ENCODE assay signal across 25 mouse cellular contexts in genomic region chr14:30435316-30435715, GRCm38 (mm10). TPM values are rescaled to one million over a fixed set of nuclear protein-coding genes. Genes with fewer than 3 reads are reported as not detected.
A peak's percentile ranks its signal among the peaks of the same experiment; 100 is the strongest.
DNase-seq lines count a peak whose midpoint lies in the region; ATAC-seq and TF ChIP-seq lines count a peak whose summit lies in the region.
"Had no signal": no experiment of that assay in that cellular context is flagged by ENCODE, and none has a peak within 500 bp of the region (broad histone marks: within the 10 kb centered on the region; RNA-seq: fewer than 3 reads in every experiment).

No protein-coding gene starts in this region.

- H3K4me2 ChIP-seq in lung, embryonic 16.5 days (ENCODE audit: low read depth, low read length): no peak overlapping the region
- no peak overlapping the region for H3K4me2 ChIP-seq in forebrain, embryonic 12.5 days
- H3K4me2 ChIP-seq: heart, embryonic 15.5 days; hindbrain, embryonic 14.5 days; limb, embryonic 12.5 days; liver, embryonic 13.5 days; midbrain, embryonic 12.5 days; neural tube, embryonic 12.5 days had no signal

- no peaks in the 10 kb centered on the region for H3K4me1 ChIP-seq in lung, embryonic 16.5 days (replicated peaks; ENCODE audit: control insufficient read depth, insufficient read depth, low read length)
- no peaks in the 10 kb centered on the region for H3K4me1 ChIP-seq in lung, adult 2 months (ENCODE audit: control insufficient read depth, insufficient read depth, low read length)
- H3K4me1 ChIP-seq in forebrain, embryonic 12.5 days: no peaks in the 10 kb centered on the region
- H3K4me1 ChIP-seq: heart, embryonic 15.5 days; limb, embryonic 12.5 days; midbrain, embryonic 12.5 days; neural tube, embryonic 12.5 days had no signal

- TF ChIP-seq POLR2A in lung, adult 2 months (IDR thresholded peaks at IDR 0.05; ENCODE audit: borderline replicate concordance, extremely low read depth, low read depth, low read length): no peak

- no peak overlapping the region for H3K9ac ChIP-seq in lung, embryonic 16.5 days (ENCODE audit: low read length)
- H3K9ac ChIP-seq in forebrain, embryonic 12.5 days: no peak overlapping the region
- H3K9ac ChIP-seq: forebrain, postnatal 0 days; heart, embryonic 15.5 days; hindbrain, embryonic 14.5 days; limb, embryonic 12.5 days; liver, embryonic 13.5 days; midbrain, embryonic 12.5 days; neural tube, embryonic 12.5 days had no signal

- ATAC-seq in lung, embryonic 16.5 days (ENCODE audit: low read depth): 0 out of 2 replicates have a peak, but pooled peaks have one; percentile 51
- ATAC-seq in forebrain, embryonic 12.5 days (ENCODE audit: low FRiP score): no peak
- ATAC-seq: forebrain, postnatal 0 days had no signal

- intact Hi-C loops in left cerebral cortex, postnatal 25 days (cut with DNase I): no loop called here

- 83% methylated on average over 5 of the region's 5 CpGs for WGBS in lung, embryonic 16.5 days
- 77% methylated on average over 5 of the region's 5 CpGs for WGBS in lung, adult 2 months
- 87% methylated on average over 5 of the region's 5 CpGs for WGBS in forebrain, embryonic 12.5 days

- no peaks in the 10 kb centered on the region for H3K36me3 ChIP-seq in lung, embryonic 16.5 days (ENCODE audit: control insufficient read depth, insufficient read depth, low read length)
- no peaks in the 10 kb centered on the region for H3K36me3 ChIP-seq in forebrain, embryonic 12.5 days (replicated peaks)
- H3K36me3 ChIP-seq: embryonic facial prominence, embryonic 10.5 days; forebrain, embryonic 10.5 days; heart, embryonic 15.5 days; limb, embryonic 12.5 days; liver, embryonic 13.5 days; midbrain, embryonic 12.5 days; neural tube, embryonic 12.5 days had no signal

- H3K9me3 ChIP-seq in lung, embryonic 16.5 days (ENCODE audit: control insufficient read depth, low read length): no peaks in the 10 kb centered on the region
- H3K9me3 ChIP-seq in forebrain, embryonic 12.5 days: no peaks in the 10 kb centered on the region
- H3K9me3 ChIP-seq: limb, embryonic 12.5 days; liver, embryonic 13.5 days; midbrain, embryonic 12.5 days; neural tube, embryonic 12.5 days had no signal

- no peak for DNase-seq in lung, adult 2 months
- peak; percentile 52 for DNase-seq in gonadal fat pad, adult 2 months (ENCODE audit: low read depth)
- DNase-seq in lung, postnatal 4 days: peak; percentile 31 to 35
- DNase-seq in left cerebral cortex, postnatal 25 days (ENCODE audit: low spot score in 2 of 2): no peak
- DNase-seq in ovary, postnatal 14 days (ENCODE audit: low spot score): no peak
- DNase-seq: adrenal gland, postnatal 10 days; cerebellum, adult 9-11 months; forebrain, postnatal 0 days; gastrocnemius, postnatal 14 days; heart, postnatal 36 days; kidney, adult 2 months; liver, embryonic 13.5 days; thymus, adult 2 months; thymus, postnatal 4 days had no signal

- no peak overlapping the region for H3K27ac ChIP-seq in lung, embryonic 16.5 days (ENCODE audit: low read length)
- H3K27ac ChIP-seq in forebrain, embryonic 12.5 days: no peak overlapping the region
- H3K27ac ChIP-seq: embryonic facial prominence, embryonic 10.5 days; forebrain, embryonic 10.5 days; heart, embryonic 15.5 days; hindbrain, embryonic 14.5 days; kidney, postnatal 0 days; limb, embryonic 12.5 days; liver, embryonic 13.5 days; midbrain, embryonic 12.5 days; neural tube, embryonic 12.5 days; stomach, postnatal 0 days had no signal

- H3K27me3 ChIP-seq in lung, embryonic 16.5 days (ENCODE audit: control insufficient read depth, insufficient read depth, low read depth, low read length): no peaks in the 10 kb centered on the region
- no peaks in the 10 kb centered on the region for H3K27me3 ChIP-seq in forebrain, embryonic 12.5 days
- H3K27me3 ChIP-seq: heart, embryonic 15.5 days; limb, embryonic 12.5 days; liver, embryonic 13.5 days; midbrain, embryonic 12.5 days; neural tube, embryonic 12.5 days had no signal

- no peak overlapping the region for H3K4me3 ChIP-seq in lung, embryonic 16.5 days (ENCODE audit: low read length)
- H3K4me3 ChIP-seq in lung, adult 2 months (replicated peaks; ENCODE audit: extremely low read depth, low read depth, low read length): no peak overlapping the region
- no peak overlapping the region for H3K4me3 ChIP-seq in forebrain, embryonic 12.5 days (replicated peaks)
- H3K4me3 ChIP-seq: embryonic facial prominence, embryonic 10.5 days; forebrain, embryonic 10.5 days; heart, embryonic 15.5 days; limb, embryonic 12.5 days; liver, embryonic 13.5 days; midbrain, embryonic 12.5 days; neural tube, embryonic 12.5 days had no signal

- TF ChIP-seq CTCF in lung, adult 2 months (IDR thresholded peaks at IDR 0.05; ENCODE audit: insufficient read depth, low read length): no peak

RNA-seq across cellular contexts. Expression of gene Dcp1a, which starts 44.0 kb away (rescaled TPM):
- 24.8 and 25.5 TPM in 2 replicates for polyA plus RNA-seq in lung, embryonic 16.5 days (2015; fragmentation: Nextera tagmentation; extraction: Ambion mirVana)
- 31.1 and 36.5 TPM in 2 replicates for polyA plus RNA-seq in lung, adult 2 months (2012; rRNA removed)
- 37.6 and 39.1 TPM in 2 replicates for polyA plus RNA-seq in gonadal fat pad, adult 2 months (2012; rRNA removed)
- 10 to 100 TPM; 19.5 to 21.5 TPM for total RNA-seq in left cerebral cortex, postnatal 25 days (2021)
- polyA plus RNA-seq in forebrain, embryonic 12.5 days (2016; fragmentation: Nextera tagmentation; extraction: Ambion mirVana): 31.5 and 31.7 TPM in 2 replicates

RNA-seq across cellular contexts. Expression of gene Cacna1d, which starts 55.9 kb away (rescaled TPM):
- 9.2 and 9.7 TPM in 2 replicates for polyA plus RNA-seq in lung, embryonic 16.5 days (2015; fragmentation: Nextera tagmentation; extraction: Ambion mirVana)
- 20.7 and 26.2 TPM in 2 replicates for polyA plus RNA-seq in lung, adult 2 months (2012; rRNA removed)
- polyA plus RNA-seq in gonadal fat pad, adult 2 months (2012; rRNA removed): 24.2 and 26.7 TPM in 2 replicates
- total RNA-seq in left cerebral cortex, postnatal 25 days (2021): 10 to 100 TPM; 43.1 to 59.1 TPM
- polyA plus RNA-seq in forebrain, embryonic 12.5 days (2016; fragmentation: Nextera tagmentation; extraction: Ambion mirVana): 1.9 and 2.7 TPM in 2 replicates

Comparison
In these comparisons a context has a peak if more than half of its experiments do, and no peak if none do; other contexts are left out.
1. DNase-seq: peak in gonadal fat pad, adult 2 months (single experiment) and lung, postnatal 4 days (2 of 2); none in lung, adult 2 months (single experiment), left cerebral cortex, postnatal 25 days (0 of 2) and ovary, postnatal 14 days (single experiment).